Mouse (Mus musculus) intestine, embryonic 14.5 days (tissue): ENCODE results near the gene Rhof. TPM values are rescaled to one million over a fixed set of nuclear protein-coding genes. Genes with fewer than 3 reads are reported as not detected.
A peak's percentile ranks its signal among the peaks of the same experiment; 100 is the strongest.

Experiments used
- ATAC-seq: fragments of 200-750 bp; cut with Nextera tagmentation; replicated peaks from 2 replicates; pipeline ENCODE4 v1.8.0; 2017; ENCODE audit warnings: low read depth, moderate number of reproducible peaks, moderate TSS enrichment, moderate library complexity; ENCODE audit not compliant: low FRiP score, low TSS enrichment
- DNase-seq: peaks from one replicate; pipeline ENCODE4 v3.0.0-alpha.2; 2018; ENCODE audit warnings: low spot score
- H3K27ac ChIP-seq: fragments of 300-500 bp; sonication (generic); 2 replicates; pipeline ENCODE4 v1.5.1; 2014; ENCODE audit warnings: low read depth, mild to moderate bottlenecking, control low read depth
- H3K27me3 ChIP-seq: fragments of 300-500 bp; sonication (generic); replicated peaks from 2 replicates; pipeline ENCODE4 v1.6.1; 2014; ENCODE audit warnings: low read length, control low read depth; ENCODE audit not compliant: control insufficient read depth, insufficient read depth
- H3K36me3 ChIP-seq: fragments of 300-500 bp; sonication (generic); 2 replicates; pipeline ENCODE4 v1.6.1; 2014; ENCODE audit warnings: low read length, control low read depth; ENCODE audit not compliant: control insufficient read depth, insufficient read depth
- H3K4me1 ChIP-seq: fragments of 300-500 bp; sonication (generic); replicated peaks from 2 replicates; pipeline ENCODE4 v1.6.1; 2014; ENCODE audit warnings: low read length, control low read depth, mixed read lengths; ENCODE audit not compliant: control insufficient read depth, insufficient read depth
- H3K4me2 ChIP-seq: fragments of 300-500 bp; sonication (generic); 2 replicates; pipeline ENCODE4 v1.6.1; 2014; ENCODE audit warnings: low read length
- H3K4me3 ChIP-seq: fragments of 300-500 bp; sonication (generic); 2 replicates; pipeline ENCODE4 v1.5.1; 2014; ENCODE audit warnings: low read depth, low read length, control low read depth, mixed read lengths
- H3K9ac ChIP-seq: fragments of 300-500 bp; sonication (generic); 2 replicates; pipeline ENCODE4 v1.6.1; 2014; ENCODE audit warnings: mild to moderate bottlenecking, low read length
- H3K9me3 ChIP-seq: fragments of 300-500 bp; sonication (generic); 2 replicates; pipeline ENCODE4 v1.6.1; 2016; ENCODE audit warnings: low read length, control low read depth; ENCODE audit not compliant: control insufficient read depth
- WGBS: fragments of 180-500 bp; shearing (Covaris S2); extraction: QIAGEN DNeasy Blood & Tissue Kit; methylation state at CpG from one replicate; pipeline ENCODE4 v1.1.7; 2014; 5-methylcytosine and 5-hydroxymethylcytosine counted together
- polyA plus RNA-seq: library from polyadenylated mRNA; unstranded; fragments of >200 nt; fragmentation: Nextera tagmentation; extraction: Ambion mirVana; gene quantifications from 2 replicates; pipeline ENCODE4 v1.2.1, GENCODE M21; 2014

Rhof gene
- 1.5 and 1.9 TPM in 2 replicates for polyA plus RNA-seq

GRCm38 (mm10) chr5:123132308-123133071 is at the start of gene Rhof:
TSS of gene Rhof (minus strand) at chr5:123132692.
- Histone ChIP-seq H3K4me3 (peak within 1 kb of the TSS; percentile 33), H3K36me3 (peaks cover 4% of the 10 kb centered on the region), H3K9ac (peak within 1 kb of the TSS; percentile 44), H3K4me2 (peak within 1 kb of the TSS; percentile 69), H3K9me3 (no peaks in the 10 kb centered on the region), H3K27ac (peak within 1 kb of the TSS; percentile 100; the same call in 1 of the 2 replicates), H3K27me3 (no peaks in the 10 kb centered on the region), H3K4me1 (peaks cover 57% of the 10 kb centered on the region)
- DNase-seq (peak; percentile 87), ATAC-seq (peak; percentile 12)
- 3% methylated on average over 44 of the region's 44 CpGs for WGBS

DNA sequence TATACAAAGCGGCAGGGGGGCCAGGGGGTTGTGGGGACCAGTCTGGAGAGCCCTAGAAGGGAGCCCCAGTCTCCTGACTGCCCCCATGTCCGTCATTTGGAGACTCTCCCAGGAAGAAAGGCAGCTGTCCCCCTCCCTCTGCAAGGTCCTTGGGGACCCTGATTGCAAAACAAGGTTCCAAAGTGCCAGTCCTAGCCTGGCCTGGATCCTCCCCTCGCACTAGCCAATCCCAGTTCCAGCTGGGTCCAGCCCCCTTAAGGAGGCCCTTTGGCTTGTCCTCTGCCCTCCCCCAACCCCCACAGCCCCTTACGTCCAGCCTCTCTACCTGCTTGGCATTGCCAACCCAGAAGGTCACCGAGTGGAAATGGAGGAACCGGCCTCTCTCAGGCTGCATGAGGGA is 49.0 kb upstream of the Rhof start:
- H3K4me2 ChIP-seq = no peak overlapping the region
- H3K9me3 ChIP-seq = 0 out of 2 replicates have a peak, but pooled peaks cover under 1% of the 10 kb centered on the region
- no peaks in the 10 kb centered on the region for H3K36me3 ChIP-seq
- no peaks in the 10 kb centered on the region for H3K4me1 ChIP-seq
- WGBS = 81% methylated on average over 6 of the region's 6 CpGs
- no peak overlapping the region for H3K27ac ChIP-seq
- no peaks in the 10 kb centered on the region for H3K27me3 ChIP-seq
- H3K9ac ChIP-seq = no peak overlapping the region
- DNase-seq = no peak
- ATAC-seq = no peak
- no peak overlapping the region for H3K4me3 ChIP-seq

DNA sequence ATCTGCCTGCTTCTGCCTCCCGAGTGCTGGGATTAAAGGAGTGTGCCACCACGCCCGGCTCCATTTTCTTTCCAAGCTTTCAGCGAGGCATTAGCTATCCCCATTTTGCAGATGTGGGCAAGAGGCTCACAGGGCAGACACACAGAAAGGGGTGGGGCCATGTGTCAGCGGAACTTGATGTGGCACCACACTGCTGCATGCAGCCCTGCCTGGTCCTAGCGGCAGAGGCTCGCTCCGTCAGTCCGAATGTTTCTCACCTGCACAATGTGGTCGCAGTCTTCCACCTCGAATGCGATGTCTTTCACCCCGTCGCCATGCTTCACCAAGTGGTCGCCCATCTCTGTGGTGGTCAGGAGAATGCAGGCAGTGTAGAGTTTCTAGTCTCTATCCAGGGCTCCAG is 47.9 kb upstream of the Rhof start:
- Histone ChIP-seq H3K27me3 (no peaks in the 10 kb centered on the region), H3K9ac (no peak overlapping the region), H3K4me2 (no peak overlapping the region), H3K9me3 (0 out of 2 replicates have a peak, but pooled peaks cover 2% of the 10 kb centered on the region), H3K36me3 (no peaks in the 10 kb centered on the region), H3K4me1 (no peaks in the 10 kb centered on the region), H3K4me3 (no peak overlapping the region), H3K27ac (no peak overlapping the region)
- DNase-seq (no peak), ATAC-seq (no peak)
- WGBS = 89% methylated on average over 15 of the region's 15 CpGs

- H3K4me1 ChIP-seq = no peaks in the 10 kb centered on the region
- no peak overlapping the region for H3K9ac ChIP-seq
- ATAC-seq (no peak), DNase-seq (no peak)
- no peaks in the 10 kb centered on the region for H3K36me3 ChIP-seq
- WGBS = 89% methylated on average over 5 of the region's 5 CpGs
- no peak overlapping the region for H3K4me2 ChIP-seq
- H3K9me3 ChIP-seq = 0 out of 2 replicates have a peak, but pooled peaks cover 2% of the 10 kb centered on the region
- H3K27me3 ChIP-seq = no peaks in the 10 kb centered on the region
- no peak overlapping the region for H3K27ac ChIP-seq
- no peak overlapping the region for H3K4me3 ChIP-seq
These were observed 46.3 kb upstream of the Rhof start for GRCm38 (mm10) chr5:123178792-123179191.

GRCm38 (mm10) chr5:123171646-123172350 is 39.3 kb upstream of the Rhof start:
- H3K36me3 ChIP-seq = peaks cover 4% of the 10 kb centered on the region
- DNase-seq (peak; percentile 98), ATAC-seq (peak; percentile 84)
- H3K27me3 ChIP-seq = no peaks in the 10 kb centered on the region
- 0 out of 2 replicates have a peak, but pooled peaks cover 6% of the 10 kb centered on the region for H3K4me1 ChIP-seq
- peak overlapping the region; percentile 52 for H3K4me2 ChIP-seq
- H3K9me3 ChIP-seq = 0 out of 2 replicates have a peak, but pooled peaks cover 2% of the 10 kb centered on the region
- WGBS = 12% methylated on average over 22 of the region's 22 CpGs
- H3K27ac ChIP-seq = no peak overlapping the region
- no peak overlapping the region for H3K9ac ChIP-seq
- peak overlapping the region; percentile 25 for H3K4me3 ChIP-seq

DNA sequence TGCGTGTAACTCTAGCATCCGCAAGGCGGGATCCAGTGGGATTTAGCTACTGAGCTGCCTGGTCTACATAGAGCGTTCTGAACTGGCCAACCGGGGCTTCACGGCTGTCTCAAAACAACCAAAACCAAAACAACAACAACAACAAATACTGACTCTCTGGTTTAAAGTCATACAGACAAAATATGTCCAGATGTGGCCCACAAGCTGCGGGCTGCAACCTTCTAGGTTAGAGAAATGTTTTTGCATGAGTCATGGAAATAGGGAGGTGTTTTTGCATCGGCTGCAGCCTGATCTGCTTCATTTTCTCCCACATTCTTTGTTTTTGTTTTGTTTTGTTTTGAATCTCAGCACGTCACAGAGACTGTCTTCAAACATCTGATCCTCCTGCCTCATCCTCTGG is 37.9 kb upstream of the Rhof start:
- no peak for ATAC-seq
- H3K27ac ChIP-seq = no peak overlapping the region
- no peaks in the 10 kb centered on the region for H3K27me3 ChIP-seq
- peaks cover 18% of the 10 kb centered on the region for H3K36me3 ChIP-seq
- H3K4me1 ChIP-seq = 0 out of 2 replicates have a peak, but pooled peaks cover 6% of the 10 kb centered on the region
- H3K4me2 ChIP-seq = no peak overlapping the region
- no peak overlapping the region for H3K9ac ChIP-seq
- H3K4me3 ChIP-seq = no peak overlapping the region
- no peaks in the 10 kb centered on the region for H3K9me3 ChIP-seq
- WGBS = 80% methylated on average over 9 of the region's 9 CpGs
- DNase-seq = no peak

DNA sequence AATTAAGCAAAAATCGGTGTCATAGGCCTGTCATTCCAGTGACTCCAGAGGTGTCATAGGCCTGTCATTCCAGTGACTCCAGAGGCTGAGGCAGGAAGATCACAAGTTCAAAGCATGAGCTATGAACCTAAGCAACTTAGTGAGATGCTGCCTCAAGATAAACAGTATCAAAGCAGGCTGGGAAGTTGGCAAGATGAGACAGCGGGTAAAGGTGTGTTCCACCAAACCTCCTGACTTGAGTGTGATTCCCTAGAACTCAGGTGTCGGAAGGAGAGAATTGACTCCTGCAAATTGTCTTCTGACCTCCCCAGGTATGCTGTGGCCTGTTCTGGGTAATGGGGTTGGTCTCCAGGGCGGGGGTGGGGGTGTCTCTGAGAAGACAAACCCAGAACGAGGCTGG is 36.8 kb upstream of the Rhof start, which contains the start of gene Psmd9:
TSS of gene Psmd9 (plus strand) at position 130 of the 400 bp plus-strand sequence.
- ATAC-seq = no peak
- 79% methylated on average over 5 of the region's 5 CpGs for WGBS
- Histone ChIP-seq H3K4me3 (no peak within 1 kb of the TSS), H3K36me3 (peaks cover 24% of the 10 kb centered on the region), H3K9ac (no peak within 1 kb of the TSS), H3K4me1 (0 out of 2 replicates have a peak, but pooled peaks cover 6% of the 10 kb centered on the region), H3K27me3 (no peaks in the 10 kb centered on the region), H3K4me2 (no peak within 1 kb of the TSS), H3K9me3 (no peaks in the 10 kb centered on the region), H3K27ac (no peak within 1 kb of the TSS)
- DNase-seq = no peak

DNA sequence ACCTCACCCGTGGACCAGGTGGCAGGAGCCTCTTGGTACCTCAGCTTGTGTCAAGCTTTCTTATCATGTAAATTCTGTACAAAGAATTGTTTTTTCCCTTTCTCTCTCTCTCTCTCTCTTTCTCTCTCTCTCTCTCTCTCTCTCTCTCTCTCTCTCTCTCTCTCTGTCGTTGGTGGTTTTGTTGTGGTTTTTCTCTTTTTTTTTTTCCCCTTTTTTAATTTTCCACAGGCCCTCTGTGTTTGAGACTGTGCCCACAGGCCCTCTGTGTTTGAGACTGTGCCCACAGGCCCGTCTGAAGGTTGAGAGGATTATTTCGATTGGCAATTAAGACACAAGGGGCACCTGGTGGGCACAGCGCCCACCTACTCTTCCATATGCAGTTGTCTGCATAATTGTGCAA is 35.1 kb upstream of the Rhof start:
- no peak for ATAC-seq
- no peak for DNase-seq
- Histone ChIP-seq H3K4me1 (0 out of 2 replicates have a peak, but pooled peaks cover 6% of the 10 kb centered on the region), H3K4me2 (no peak overlapping the region), H3K36me3 (peaks cover 41% of the 10 kb centered on the region), H3K27ac (no peak overlapping the region), H3K9me3 (no peaks in the 10 kb centered on the region), H3K4me3 (no peak overlapping the region), H3K9ac (no peak overlapping the region), H3K27me3 (no peaks in the 10 kb centered on the region)
- WGBS = 85% methylated on average over 5 of the region's 5 CpGs
